Mouse (Mus musculus): ENCODE measurements around the gene Med20. TPM values are rescaled to one million over a fixed set of nuclear protein-coding genes. Genes with fewer than 3 reads are reported as not detected.
"Not testable (repeated sequence)": the region's sequence is repeated elsewhere in the genome, so short reads cannot be mapped to it uniquely, and the experiment has no call there.

Gene Med20
- polyA plus RNA-seq, 1 experiment from 2014 or later: 38.9 TPM

DNA sequence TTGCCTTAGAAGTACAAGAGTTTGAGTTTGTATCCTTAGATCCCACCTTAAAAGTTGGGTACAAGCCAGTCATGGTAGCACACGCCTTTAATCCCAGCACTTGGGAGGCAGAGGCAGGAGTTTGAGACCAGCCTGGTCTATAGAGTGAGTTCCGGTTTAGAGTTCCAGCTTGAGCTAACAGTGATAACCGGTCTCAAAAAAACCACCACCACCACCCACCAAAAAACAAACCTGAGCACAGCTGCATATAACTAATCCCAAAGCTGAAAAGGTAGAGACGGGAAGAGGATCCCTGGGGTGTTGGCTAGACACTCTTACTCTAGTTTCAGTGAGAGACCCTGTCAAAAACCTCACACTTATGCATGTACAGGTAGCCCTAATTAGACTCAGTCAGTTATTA is 5.3 kb downstream of the Med20 start:
- 92% methylated on average over 4 of the region's 4 CpGs for WGBS
- peaks cover 62% of the 10 kb centered on the region for H3K36me3 ChIP-seq
- H3K27ac ChIP-seq (replicated peaks): no peak overlapping the region
- no peak overlapping the region for H3K4me3 ChIP-seq
- no peak for ATAC-seq (ENCODE audit: low read depth)
- no peak overlapping the region for H3K4me2 ChIP-seq
- H3K9me3 ChIP-seq: no peaks in the 10 kb centered on the region
- no peaks in the 10 kb centered on the region for H3K27me3 ChIP-seq
- H3K9ac ChIP-seq: no peak overlapping the region
- H3K4me1 ChIP-seq (replicated peaks): peaks cover 13% of the 10 kb centered on the region

- Histone ChIP-seq H3K36me3 (peaks cover 73% of the 10 kb centered on the region), H3K27me3 (no peaks in the 10 kb centered on the region), H3K27ac (replicated peaks) (no peak overlapping the region), H3K4me3 (no peak overlapping the region), H3K9me3 (no peaks in the 10 kb centered on the region), H3K4me1 (replicated peaks) (peaks cover 2% of the 10 kb centered on the region), H3K9ac (no peak overlapping the region), H3K4me2 (no peak overlapping the region)
- WGBS: 92% methylated on average over 9 of the region's 9 CpGs
- no peak for ATAC-seq (ENCODE audit: low read depth)
Measured at GRCm38 (mm10) chr17:47617605-47618307, 6.4 kb downstream of the Med20 start.

GRCm38 (mm10) chr17:47618556-47619311 is 7.4 kb downstream of the Med20 start:
- Histone ChIP-seq H3K9me3 (no peaks in the 10 kb centered on the region), H3K27me3 (no peaks in the 10 kb centered on the region), H3K4me2 (no peak overlapping the region), H3K36me3 (peaks cover 83% of the 10 kb centered on the region), H3K9ac (no peak overlapping the region), H3K4me1 (replicated peaks) (no peaks in the 10 kb centered on the region), H3K27ac (replicated peaks) (no peak overlapping the region), H3K4me3 (no peak overlapping the region)
- WGBS: 90% methylated on average over 13 of the region's 13 CpGs
- ATAC-seq (ENCODE audit: low read depth): no peak

- no peak overlapping the region for H3K9ac ChIP-seq
- no peak for ATAC-seq (ENCODE audit: low read depth)
- peaks cover 3% of the 10 kb centered on the region for H3K4me1 ChIP-seq (replicated peaks)
- no peak overlapping the region for H3K27ac ChIP-seq (replicated peaks)
- H3K4me2 ChIP-seq: no peak overlapping the region
- no peaks in the 10 kb centered on the region for H3K27me3 ChIP-seq
- WGBS: 94% methylated on average over 14 of the region's 14 CpGs
- H3K36me3 ChIP-seq: peaks cover 69% of the 10 kb centered on the region
- no peaks in the 10 kb centered on the region for H3K9me3 ChIP-seq
- no peak overlapping the region for H3K4me3 ChIP-seq
Measured at GRCm38 (mm10) chr17:47622912-47623554, 11.7 kb downstream of the Med20 start.

DNA sequence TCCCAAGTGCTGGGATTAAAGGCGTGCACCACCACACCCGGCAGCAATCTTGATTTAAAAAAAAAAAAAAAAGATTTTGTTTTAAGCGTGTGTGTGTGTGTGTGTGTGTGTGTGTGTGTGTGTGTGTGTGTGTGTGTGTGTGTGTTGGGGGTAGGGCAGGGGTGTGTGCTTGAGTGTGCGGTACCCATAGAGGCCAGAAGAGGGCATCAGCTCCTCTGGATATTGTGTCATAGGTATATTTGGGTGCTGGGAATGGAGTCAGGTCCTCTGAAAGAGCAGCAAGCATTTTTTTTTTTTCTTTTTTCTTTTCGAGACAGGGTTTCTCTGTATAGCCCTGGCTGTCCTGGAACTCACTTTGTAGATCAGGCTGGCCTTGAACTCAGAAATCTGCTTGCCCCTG is 13.2 kb downstream of the Med20 start:
- H3K9me3 ChIP-seq; ATAC-seq (ENCODE audit: low read depth); H3K27ac ChIP-seq (replicated peaks); H3K4me2 ChIP-seq; H3K9ac ChIP-seq; H3K4me3 ChIP-seq; H3K27me3 ChIP-seq: not testable (repeated sequence)
- Histone ChIP-seq H3K4me1 (replicated peaks) (peaks cover 10% of the 10 kb centered on the region), H3K36me3 (peaks cover 57% of the 10 kb centered on the region)
- 92% methylated on average over 5 of the region's 5 CpGs for WGBS

GRCm38 (mm10) chr17:47625088-47625487 is 13.7 kb downstream of the Med20 start:
- no peak overlapping the region for H3K27ac ChIP-seq (replicated peaks)
- H3K36me3 ChIP-seq: peaks cover 51% of the 10 kb centered on the region
- ATAC-seq (ENCODE audit: low read depth): no peak
- no peak overlapping the region for H3K4me2 ChIP-seq
- WGBS: 98% methylated on average over 2 of the region's 2 CpGs
- H3K27me3 ChIP-seq: no peaks in the 10 kb centered on the region
- no peak overlapping the region for H3K9ac ChIP-seq
- H3K4me1 ChIP-seq (replicated peaks): peaks cover 10% of the 10 kb centered on the region
- H3K4me3 ChIP-seq: no peak overlapping the region
- no peaks in the 10 kb centered on the region for H3K9me3 ChIP-seq

DNA sequence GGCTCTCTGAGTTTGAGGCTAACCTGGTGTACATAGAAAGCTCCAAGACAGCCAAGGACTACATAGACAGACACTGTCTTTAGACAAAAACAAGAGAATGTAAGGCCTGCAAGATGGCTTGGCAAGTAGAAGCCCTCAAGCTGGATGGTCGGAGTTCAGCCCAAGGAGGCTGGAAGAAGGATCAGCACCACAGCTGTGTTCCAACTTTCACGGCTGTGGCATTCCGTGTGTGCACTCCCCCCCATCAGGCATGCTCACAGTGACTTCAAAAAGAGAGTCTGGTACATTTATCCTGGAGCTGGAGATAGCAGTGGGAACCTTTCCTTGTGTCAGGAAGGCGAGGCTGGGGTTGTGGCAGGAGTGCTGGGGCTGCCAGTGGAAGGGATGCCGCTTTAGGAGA is 14.6 kb downstream of the Med20 start:
- H3K27me3 ChIP-seq: no peaks in the 10 kb centered on the region
- 88% methylated on average over 5 of the region's 5 CpGs for WGBS
- no peak overlapping the region for H3K4me2 ChIP-seq
- no peaks in the 10 kb centered on the region for H3K9me3 ChIP-seq
- H3K27ac ChIP-seq (replicated peaks): no peak overlapping the region
- no peak overlapping the region for H3K9ac ChIP-seq
- H3K4me3 ChIP-seq: no peak overlapping the region
- H3K36me3 ChIP-seq: peaks cover 45% of the 10 kb centered on the region
- ATAC-seq (ENCODE audit: low read depth): no peak
- H3K4me1 ChIP-seq (replicated peaks): peaks cover 18% of the 10 kb centered on the region

DNA sequence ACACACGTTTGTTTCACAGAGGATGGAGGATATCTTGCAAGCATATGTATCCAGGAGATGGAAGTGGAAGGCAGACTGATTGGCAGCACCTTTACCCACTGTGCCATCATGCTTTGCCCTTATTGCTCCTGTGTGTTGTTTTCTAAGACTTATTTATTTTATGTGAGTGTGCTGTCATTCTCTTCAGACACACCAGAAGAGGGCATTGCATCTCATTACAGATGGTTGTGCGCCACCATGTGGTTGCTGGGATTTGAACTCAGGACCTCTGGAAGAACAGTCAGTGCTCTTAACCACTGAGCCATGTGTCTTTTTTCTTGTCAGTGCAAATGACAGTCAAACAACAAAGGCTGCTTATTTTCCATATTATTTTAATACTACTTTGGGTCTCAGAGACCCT is 16.4 kb downstream of the Med20 start:
- peaks cover 27% of the 10 kb centered on the region for H3K36me3 ChIP-seq
- H3K9ac ChIP-seq: no peak overlapping the region
- H3K9me3 ChIP-seq: no peaks in the 10 kb centered on the region
- ATAC-seq (ENCODE audit: low read depth): no peak
- peak overlapping the region; percentile 77 for H3K4me2 ChIP-seq
- WGBS: 93% methylated on average over 2 of the region's 2 CpGs
- no peak overlapping the region for H3K27ac ChIP-seq (replicated peaks)
- H3K27me3 ChIP-seq: no peaks in the 10 kb centered on the region
- H3K4me1 ChIP-seq (replicated peaks): peaks cover 35% of the 10 kb centered on the region
- H3K4me3 ChIP-seq: 0 out of 2 replicates have a peak overlapping the region, but pooled peaks have one; percentile 60

DNA sequence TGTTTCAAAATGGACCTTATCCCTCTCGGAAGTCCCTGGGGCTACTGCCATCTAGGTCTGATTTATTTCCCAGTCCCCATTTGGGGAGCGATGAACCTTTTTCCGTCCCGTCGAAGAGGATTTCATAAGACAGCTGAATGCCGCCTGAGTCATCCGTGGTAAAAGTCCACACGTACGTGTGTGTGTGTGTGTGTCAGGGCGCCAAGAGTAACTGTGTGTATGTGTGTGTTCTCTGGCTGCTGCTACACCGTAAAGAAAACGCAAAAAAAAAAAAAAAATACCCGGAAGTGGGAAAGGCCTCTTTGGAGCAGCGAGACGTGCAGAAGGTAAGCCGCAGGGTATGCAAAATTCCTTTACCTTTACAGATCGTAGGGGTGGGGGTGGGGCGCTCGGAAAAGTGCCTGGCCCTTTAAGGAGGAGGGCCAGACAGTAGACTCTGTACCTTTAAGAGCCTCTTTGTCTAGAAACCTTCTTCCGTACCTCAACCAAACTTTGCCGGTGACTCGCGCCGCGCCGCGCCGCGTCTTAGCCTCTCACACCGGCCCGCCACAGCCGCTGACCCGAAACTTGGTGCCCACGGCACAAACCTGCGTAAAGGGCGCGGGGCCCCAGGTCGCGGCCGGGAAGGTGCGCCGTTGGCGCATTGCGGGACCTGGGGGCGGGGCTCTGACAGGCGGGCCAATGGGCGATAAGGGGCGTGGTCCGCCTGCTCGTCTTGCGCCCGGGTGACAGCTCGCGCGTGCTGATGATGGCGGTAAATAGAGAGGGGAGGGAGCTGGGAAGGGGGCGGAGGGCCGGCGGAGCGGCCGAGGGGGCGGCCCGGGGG is 17.7 kb downstream of the Med20 start:
- WGBS: under 1% methylated on average over 63 of the region's 63 CpGs
- peak overlapping the region; percentile 60 for H3K4me3 ChIP-seq
- peaks cover 44% of the 10 kb centered on the region for H3K4me1 ChIP-seq (replicated peaks)
- H3K4me2 ChIP-seq: peak overlapping the region; percentile 77
- ATAC-seq (ENCODE audit: low read depth): peak; percentile 96
- H3K36me3 ChIP-seq: peaks cover 14% of the 10 kb centered on the region
- H3K27me3 ChIP-seq: no peaks in the 10 kb centered on the region
- H3K9me3 ChIP-seq: no peaks in the 10 kb centered on the region
- peak overlapping the region; percentile 95 for H3K27ac ChIP-seq (replicated peaks)
- peak overlapping the region; percentile 83 for H3K9ac ChIP-seq

GRCm38 (mm10) chr17:47629717-47630677 is 18.6 kb downstream of the Med20 start:
- Histone ChIP-seq H3K4me2 (peak overlapping the region; percentile 77), H3K9ac (peak overlapping the region; percentile 83), H3K36me3 (peaks cover 7% of the 10 kb centered on the region), H3K9me3 (no peaks in the 10 kb centered on the region), H3K4me1 (replicated peaks) (peaks cover 44% of the 10 kb centered on the region), H3K27ac (replicated peaks) (peak overlapping the region; percentile 95), H3K4me3 (peak overlapping the region; percentile 60), H3K27me3 (no peaks in the 10 kb centered on the region)
- ATAC-seq (ENCODE audit: low read depth): peak; percentile 66
- WGBS: under 1% methylated on average over 59 of the region's 61 CpGs

DNA sequence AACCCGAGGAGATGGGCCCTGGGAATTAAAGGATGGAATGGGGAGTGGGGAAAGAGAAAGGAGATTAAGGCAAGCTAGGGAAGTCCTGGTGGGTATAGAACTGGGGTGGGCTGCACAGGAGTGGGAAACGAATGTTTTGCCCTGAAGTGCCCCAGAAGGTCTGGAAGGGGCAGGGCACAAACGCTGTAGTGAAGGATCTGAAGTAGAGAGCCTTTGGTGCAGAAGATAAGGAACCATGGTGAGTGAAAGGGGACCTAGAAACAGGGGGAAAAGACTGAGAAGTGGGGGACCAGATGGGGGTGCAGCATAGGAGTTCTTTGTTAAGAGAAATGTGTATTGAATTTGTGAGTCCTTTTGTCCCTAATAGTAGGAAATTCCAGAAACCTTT is 19.3 kb downstream of the Med20 start, which contains the start of gene Usp49:
TSS of gene Usp49 (plus strand) at position 13 of the 388 bp plus-strand sequence.
- H3K9me3 ChIP-seq: no peaks in the 10 kb centered on the region
- H3K4me3 ChIP-seq: peak within 1 kb of the TSS; percentile 60
- WGBS: 1% methylated on average over 3 of the region's 3 CpGs
- no peak for ATAC-seq (ENCODE audit: low read depth)
- peak within 1 kb of the TSS; percentile 77 for H3K4me2 ChIP-seq
- H3K27me3 ChIP-seq: no peaks in the 10 kb centered on the region
- H3K4me1 ChIP-seq (replicated peaks): peaks cover 44% of the 10 kb centered on the region
- peak within 1 kb of the TSS; percentile 83 for H3K9ac ChIP-seq
- H3K36me3 ChIP-seq: peaks cover 9% of the 10 kb centered on the region; the same call in 1 of the 2 replicates
- peak within 1 kb of the TSS; percentile 95 for H3K27ac ChIP-seq (replicated peaks)
